Mouse (Mus musculus) MEL (cell line): ENCODE measurements around the gene Il3.

ENCODE experiments used
- BHLHE40 ChIP-seq: IDR thresholded peaks from 2 replicates; pipeline ENCODE4 v1.6.1; 2012; ENCODE audit warnings: low read depth, mild to moderate bottlenecking, inconsistent platforms, low read length, improper control_type of control experiment, borderline replicate concordance
- CTCF ChIP-seq, 3 experiments: IDR thresholded peaks in 2 of 3; conservative IDR thresholded peaks in 1 of 3; 2 replicates each; pipeline ENCODE4 v1.5.1; 2011 to 2012; ENCODE audit warnings: low read length in 3 of 3, low read depth in 2 of 3, mild to moderate bottlenecking in 2 of 3, improper control_type of control experiment in 1 of 3, inconsistent platforms in 1 of 3, mixed read lengths in 1 of 3, moderate library complexity in 1 of 3; ENCODE audit not compliant: control insufficient read depth in 1 of 3, insufficient read depth in 1 of 3, poor library complexity in 1 of 3, severe bottlenecking in 1 of 3
- EP300 ChIP-seq, 2 experiments: IDR thresholded peaks; 2 replicates each; pipeline ENCODE4 v1.6.1; 2011; ENCODE audit warnings: improper control_type of control experiment in 2 of 2, low read length in 2 of 2, low read depth in 1 of 2, mild to moderate bottlenecking in 1 of 2
- ETS1 ChIP-seq: IDR thresholded peaks from 2 replicates; pipeline ENCODE4 v1.6.1; 2012; ENCODE audit warnings: low read depth, mild to moderate bottlenecking, inconsistent platforms, low read length, improper control_type of control experiment, moderate library complexity
- MAFK ChIP-seq: IDR thresholded peaks from 2 replicates; pipeline ENCODE4 v1.6.1; 2011; ENCODE audit warnings: low read depth, mild to moderate bottlenecking, low read length, improper control_type of control experiment, borderline replicate concordance
- MAX ChIP-seq: IDR thresholded peaks from 2 replicates; pipeline ENCODE4 v1.6.1; 2011; ENCODE audit warnings: low read length, improper control_type of control experiment
- MYB ChIP-seq: IDR thresholded peaks from 2 replicates; pipeline ENCODE4 v1.6.1; 2011; ENCODE audit warnings: mild to moderate bottlenecking, low read depth, low read length, improper control_type of control experiment
- NRF1 ChIP-seq: IDR thresholded peaks from 2 replicates; pipeline ENCODE4 v1.6.1; 2014; ENCODE audit warnings: low read depth, mild to moderate bottlenecking, inconsistent platforms, low read length, improper control_type of control experiment, moderate library complexity; ENCODE audit not compliant: poor library complexity, insufficient read depth, severe bottlenecking
- POLR2A ChIP-seq, 2 experiments: IDR thresholded peaks; 2 replicates each; pipeline ENCODE4 v1.6.1; 2011 to 2012; ENCODE audit warnings: low read length in 2 of 2, mild to moderate bottlenecking in 2 of 2, control low read depth in 1 of 2, improper control_type of control experiment in 1 of 2, low read depth in 1 of 2, moderate library complexity in 1 of 2; ENCODE audit not compliant: control insufficient read depth in 1 of 2, insufficient read depth in 1 of 2, poor library complexity in 1 of 2
- TBP ChIP-seq: IDR thresholded peaks from 2 replicates; pipeline ENCODE4 v1.8.0; 2011; ENCODE audit warnings: low read depth, low read length, improper control_type of control experiment
- TCF12 ChIP-seq: IDR thresholded peaks from 2 replicates; pipeline ENCODE4 v1.6.1; 2014; ENCODE audit warnings: low read depth, mild to moderate bottlenecking, inconsistent platforms, low read length, improper control_type of control experiment, moderate library complexity

- TF ChIP-seq CTCF (IDR thresholded peaks at IDR 0.05 in 2 of 3, conservative IDR thresholded peaks at IDR 0.05 in 1 of 3; ENCODE audit: control insufficient read depth in 1 of 3, insufficient read depth in 1 of 3, low read depth in 2 of 3, low read length in 3 of 3, poor library complexity in 1 of 3, severe bottlenecking in 1 of 3) (no peak), BHLHE40 (no peak), TBP (no peak), POLR2A (IDR thresholded peaks at IDR 0.05; ENCODE audit: control insufficient read depth in 1 of 2, insufficient read depth in 1 of 2, low read depth in 1 of 2, low read length in 2 of 2, poor library complexity in 1 of 2) (no peak), ETS1 (no peak), MAFK (no peak), MYB (no peak), EP300 (IDR thresholded peaks at IDR 0.05; ENCODE audit: low read depth in 1 of 2, low read length in 2 of 2) (0 out of 4 replicates have a peak, but pooled peaks of 1 of the 2 experiments have one; percentile 6), NRF1 (no peak), MAX (no peak), TCF12 (no peak)
Measured at GRCm38 (mm10) chr11:54249748-54250147, 17.3 kb downstream of the Il3 start.
